Mouse (Mus musculus) E14TG2a.4 (cell line): ENCODE data around the gene Slc27a4.

Experiments
- CTCF ChIP-seq: conservative IDR thresholded peaks from 2 replicates; pipeline ENCODE4 v1.5.1; 2014; ENCODE audit warnings: low read length
- NANOG ChIP-seq: IDR thresholded peaks from 2 replicates; pipeline ENCODE4 v1.6.1; 2014; ENCODE audit warnings: borderline replicate concordance, low read length, mixed read lengths
- POU5F1 ChIP-seq: IDR thresholded peaks from 2 replicates; pipeline ENCODE4 v1.6.1; 2014; ENCODE audit warnings: low read length, borderline replicate concordance

- TF ChIP-seq CTCF (no peak), NANOG (no peak), POU5F1 (no peak)
Observed at GRCm38 (mm10) chr2:29856451-29857260, 54.2 kb downstream of the Slc27a4 start.
